Mouse (Mus musculus) erythroblast, embryonic 14.5 days (primary cell): ENCODE measurements around the gene Hao2.

Source experiments
- GATA1 ChIP-seq: IDR thresholded peaks from 2 replicates; pipeline ENCODE4 v1.6.1; 2012; ENCODE audit warnings: low read length, inconsistent platforms, mixed read lengths
- TAL1 ChIP-seq: IDR thresholded peaks from 3 replicates; pipeline ENCODE4 v1.6.1; 2012; ENCODE audit warnings: low read length, inconsistent platforms, mixed read lengths

DNA sequence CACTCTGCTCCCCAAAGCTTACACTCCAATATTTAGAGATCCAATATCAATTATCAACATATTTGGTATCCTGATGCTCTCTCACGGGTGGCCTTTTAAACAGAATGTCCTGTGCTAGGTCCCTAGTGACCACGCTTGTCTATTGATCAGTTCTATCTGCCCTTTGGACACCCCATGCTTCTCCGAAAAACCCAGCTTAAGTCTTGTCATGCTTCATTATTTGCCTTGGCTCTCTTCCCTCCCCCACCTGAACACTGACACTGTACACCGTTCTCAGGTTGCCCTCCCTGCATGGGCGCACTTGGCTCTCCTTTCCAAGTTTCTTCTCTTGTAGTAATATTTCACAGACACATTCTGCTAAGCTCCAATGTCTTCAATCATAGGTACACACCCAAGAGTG is 42.8 kb downstream of the Hao2 start:
- TF ChIP-seq TAL1 (no peak), GATA1 (no peak)
